Mouse (Mus musculus) hindbrain, embryonic 10.5 days (tissue): ENCODE data around the gene Sgpp2. TPM values are rescaled to one million over a fixed set of nuclear protein-coding genes. Genes with fewer than 3 reads are reported as not detected.
A peak's percentile ranks its signal among the peaks of the same experiment; 100 is the strongest.

Experiments
- DNase-seq: peaks from one replicate; pipeline ENCODE4 v3.0.0-alpha.2; 2017; ENCODE audit warnings: low spot score
- H3K27ac ChIP-seq: fragments of 300-500 bp; sonication (generic); 2 replicates; pipeline ENCODE4 v1.5.1; 2016; ENCODE audit warnings: mild to moderate bottlenecking, moderate library complexity
- H3K27me3 ChIP-seq: fragments of 300-500 bp; sonication (generic); 2 replicates; pipeline ENCODE4 v1.6.1; 2016; ENCODE audit warnings: mild to moderate bottlenecking; ENCODE audit not compliant: poor library complexity, insufficient read depth, severe bottlenecking
- H3K36me3 ChIP-seq: fragments of 300-500 bp; sonication (generic); 2 replicates; pipeline ENCODE4 v1.6.1; 2016; ENCODE audit warnings: mild to moderate bottlenecking, moderate library complexity
- H3K4me1 ChIP-seq: fragments of 300-500 bp; sonication (generic); replicated peaks from 2 replicates; pipeline ENCODE4 v1.6.1; 2016; ENCODE audit warnings: mild to moderate bottlenecking
- H3K4me3 ChIP-seq: fragments of 300-500 bp; sonication (generic); 2 replicates; pipeline ENCODE4 v1.5.1; 2016; ENCODE audit warnings: mild to moderate bottlenecking, moderate library complexity
- H3K9me3 ChIP-seq: fragments of 300-500 bp; sonication (generic); 2 replicates; pipeline ENCODE4 v1.6.1; 2016; ENCODE audit warnings: mild to moderate bottlenecking, moderate library complexity
- WGBS: fragments of 180-500 bp; shearing (Covaris S2); methylation state at CpG from one replicate; pipeline ENCODE4 v1.1.7; 2016; 5-methylcytosine and 5-hydroxymethylcytosine counted together
- polyA plus RNA-seq: library from polyadenylated mRNA; unstranded; fragments of >200 nt; fragmentation: Nextera tagmentation; extraction: Ambion mirVana; gene quantifications from 2 replicates; pipeline ENCODE4 v1.2.1, GENCODE M21; 2016

The Sgpp2 gene
- polyA plus RNA-seq, 1 experiment from 2014 or later = 1.8 TPM

GRCm38 (mm10) chr1:78318089-78318760 is 8.1 kb downstream of the Sgpp2 start:
- Histone ChIP-seq H3K27ac (no peak overlapping the region), H3K36me3 (no peaks in the 10 kb centered on the region), H3K4me3 (no peak overlapping the region), H3K9me3 (no peaks in the 10 kb centered on the region), H3K27me3 (peaks cover 9% of the 10 kb centered on the region), H3K4me1 (peaks cover 4% of the 10 kb centered on the region; the same call in 1 of the 2 replicates)
- 87% methylated on average over 13 of the region's 13 CpGs for WGBS
- DNase-seq = no peak

GRCm38 (mm10) chr1:78320291-78320690 is 10.1 kb downstream of the Sgpp2 start:
- Histone ChIP-seq H3K4me3 (no peak overlapping the region), H3K36me3 (no peaks in the 10 kb centered on the region), H3K27ac (no peak overlapping the region), H3K27me3 (0 out of 2 replicates have a peak, but pooled peaks cover 6% of the 10 kb centered on the region), H3K4me1 (peaks cover 4% of the 10 kb centered on the region; the same call in 1 of the 2 replicates), H3K9me3 (no peaks in the 10 kb centered on the region)
- 93% methylated on average over 3 of the region's 3 CpGs for WGBS
- no peak for DNase-seq

GRCm38 (mm10) chr1:78322098-78322778 is 12.1 kb downstream of the Sgpp2 start:
- Histone ChIP-seq H3K27me3 (0 out of 2 replicates have a peak, but pooled peaks cover 6% of the 10 kb centered on the region), H3K36me3 (no peaks in the 10 kb centered on the region), H3K27ac (no peak overlapping the region), H3K9me3 (no peaks in the 10 kb centered on the region), H3K4me1 (peaks cover 4% of the 10 kb centered on the region; the same call in 1 of the 2 replicates), H3K4me3 (no peak overlapping the region)
- WGBS = 67% methylated on average over 7 of the region's 7 CpGs
- no peak for DNase-seq

GRCm38 (mm10) chr1:78322844-78323243 is 12.7 kb downstream of the Sgpp2 start:
- Histone ChIP-seq H3K9me3 (no peaks in the 10 kb centered on the region), H3K4me3 (no peak overlapping the region), H3K4me1 (peaks cover 4% of the 10 kb centered on the region; the same call in 1 of the 2 replicates), H3K36me3 (no peaks in the 10 kb centered on the region), H3K27ac (no peak overlapping the region), H3K27me3 (0 out of 2 replicates have a peak, but pooled peaks cover 6% of the 10 kb centered on the region)
- no peak for DNase-seq
- 82% methylated on average over 8 of the region's 8 CpGs for WGBS

- no peak overlapping the region for H3K27ac ChIP-seq
- no peaks in the 10 kb centered on the region for H3K9me3 ChIP-seq
- no peak overlapping the region for H3K4me3 ChIP-seq
- H3K27me3 ChIP-seq = no peaks in the 10 kb centered on the region
- no peak for DNase-seq
- 88% methylated on average over 6 of the region's 6 CpGs for WGBS
- H3K36me3 ChIP-seq = no peaks in the 10 kb centered on the region
- H3K4me1 ChIP-seq = peaks cover 4% of the 10 kb centered on the region; the same call in 1 of the 2 replicates
These were observed 13.9 kb downstream of the Sgpp2 start for GRCm38 (mm10) chr1:78324044-78324443.

- DNase-seq = no peak
- H3K9me3 ChIP-seq = no peaks in the 10 kb centered on the region
- no peaks in the 10 kb centered on the region for H3K36me3 ChIP-seq
- no peaks in the 10 kb centered on the region for H3K27me3 ChIP-seq
- H3K4me3 ChIP-seq = no peak overlapping the region
- 73% methylated on average over 6 of the region's 6 CpGs for WGBS
- no peak overlapping the region for H3K27ac ChIP-seq
- peaks cover 4% of the 10 kb centered on the region; the same call in 1 of the 2 replicates for H3K4me1 ChIP-seq
These were observed 15.7 kb downstream of the Sgpp2 start for GRCm38 (mm10) chr1:78325851-78326250.

- H3K27me3 ChIP-seq = no peaks in the 10 kb centered on the region
- H3K4me1 ChIP-seq = no peaks in the 10 kb centered on the region
- H3K4me3 ChIP-seq = no peak overlapping the region
- DNase-seq = no peak
- H3K27ac ChIP-seq = no peak overlapping the region
- H3K36me3 ChIP-seq = no peaks in the 10 kb centered on the region
- H3K9me3 ChIP-seq = no peaks in the 10 kb centered on the region
- WGBS = 90% methylated on average over 4 of the region's 4 CpGs
These were observed 18.5 kb downstream of the Sgpp2 start for GRCm38 (mm10) chr1:78328646-78329045.

GRCm38 (mm10) chr1:78329861-78330260 is 19.7 kb downstream of the Sgpp2 start:
- H3K4me1 ChIP-seq = no peaks in the 10 kb centered on the region
- no peaks in the 10 kb centered on the region for H3K27me3 ChIP-seq
- no peaks in the 10 kb centered on the region for H3K9me3 ChIP-seq
- H3K36me3 ChIP-seq = no peaks in the 10 kb centered on the region
- no peak for DNase-seq
- WGBS = 86% methylated on average over 1 of the region's 1 CpGs
- no peak overlapping the region for H3K4me3 ChIP-seq
- no peak overlapping the region for H3K27ac ChIP-seq

GRCm38 (mm10) chr1:78330620-78331158 is 20.5 kb downstream of the Sgpp2 start:
- no peak for DNase-seq
- Histone ChIP-seq H3K27me3 (no peaks in the 10 kb centered on the region), H3K4me3 (no peak overlapping the region), H3K4me1 (no peaks in the 10 kb centered on the region), H3K27ac (no peak overlapping the region), H3K36me3 (no peaks in the 10 kb centered on the region), H3K9me3 (no peaks in the 10 kb centered on the region)
- 91% methylated on average over 5 of the region's 5 CpGs for WGBS

GRCm38 (mm10) chr1:78337726-78338125 is 27.6 kb downstream of the Sgpp2 start:
- 86% methylated on average over 7 of the region's 7 CpGs for WGBS
- Histone ChIP-seq H3K27me3 (no peaks in the 10 kb centered on the region; the same call in 1 of the 2 replicates), H3K4me3 (no peak overlapping the region), H3K9me3 (no peaks in the 10 kb centered on the region), H3K4me1 (no peaks in the 10 kb centered on the region), H3K36me3 (no peaks in the 10 kb centered on the region), H3K27ac (no peak overlapping the region)
- DNase-seq = no peak

GRCm38 (mm10) chr1:78338212-78338611 is 28.1 kb downstream of the Sgpp2 start:
- WGBS = 67% methylated on average over 9 of the region's 9 CpGs
- DNase-seq = peak; percentile 7

GRCm38 (mm10) chr1:78339941-78340340 is 29.8 kb downstream of the Sgpp2 start:
- no peaks in the 10 kb centered on the region for H3K4me1 ChIP-seq
- no peak for DNase-seq

More at GRCm38 (mm10) chr1:78338212-78338611, 28.1 kb downstream of the Sgpp2 start:
- Histone ChIP-seq H3K4me1 (no peaks in the 10 kb centered on the region), H3K27ac (no peak overlapping the region), H3K27me3 (no peaks in the 10 kb centered on the region; the same call in 1 of the 2 replicates), H3K9me3 (no peaks in the 10 kb centered on the region), H3K4me3 (no peak overlapping the region), H3K36me3 (no peaks in the 10 kb centered on the region)

GRCm38 (mm10) chr1:78340584-78340983 is 30.4 kb downstream of the Sgpp2 start:
- no peaks in the 10 kb centered on the region for H3K4me1 ChIP-seq
- H3K27ac ChIP-seq = no peak overlapping the region
- no peak for DNase-seq
- H3K36me3 ChIP-seq = no peaks in the 10 kb centered on the region
- WGBS = 62% methylated on average over 5 of the region's 5 CpGs
- no peaks in the 10 kb centered on the region for H3K9me3 ChIP-seq
- no peak overlapping the region for H3K4me3 ChIP-seq
- H3K27me3 ChIP-seq = no peaks in the 10 kb centered on the region; the same call in 1 of the 2 replicates

More at GRCm38 (mm10) chr1:78339941-78340340, 29.8 kb downstream of the Sgpp2 start:
- Histone ChIP-seq H3K27me3 (no peaks in the 10 kb centered on the region; the same call in 1 of the 2 replicates), H3K9me3 (no peaks in the 10 kb centered on the region), H3K4me3 (no peak overlapping the region), H3K36me3 (no peaks in the 10 kb centered on the region), H3K27ac (no peak overlapping the region)
- WGBS = 81% methylated on average over 5 of the region's 5 CpGs
